Mouse (Mus musculus) kidney, adult 2 months (tissue): Measurements from ENCODE around the gene Atp2a3. TPM values are rescaled to one million over a fixed set of nuclear protein-coding genes. Genes with fewer than 3 reads are reported as not detected.

Source experiments
- DNase-seq: peaks from one replicate; pipeline ENCODE4 v3.0.0; 2021
- H3K27ac ChIP-seq: fragments of 200-500 bp; 2 replicates; pipeline ENCODE4 v1.5.1; 2012; ENCODE audit warnings: low read depth, low read length, control low read depth, inconsistent platforms; ENCODE audit not compliant: insufficient read depth
- H3K27me3 ChIP-seq: fragments of 200-500 bp; replicated peaks from 2 replicates; pipeline ENCODE4 v1.6.1; 2012; ENCODE audit warnings: mild to moderate bottlenecking, moderate library complexity, low read length, inconsistent platforms; ENCODE audit not compliant: control insufficient read depth, insufficient read depth
- H3K36me3 ChIP-seq: fragments of 200-500 bp; 2 replicates; pipeline ENCODE4 v1.6.1; 2012; ENCODE audit warnings: mild to moderate bottlenecking, moderate library complexity, low read length, inconsistent platforms; ENCODE audit not compliant: control insufficient read depth, insufficient read depth
- H3K4me1 ChIP-seq: fragments of 200-500 bp; 2 replicates; pipeline ENCODE4 v1.6.1; 2011; ENCODE audit warnings: low read length; ENCODE audit not compliant: control insufficient read depth, insufficient read depth
- H3K4me3 ChIP-seq: fragments of 200-500 bp; 2 replicates; pipeline ENCODE4 v1.5.1; 2011; ENCODE audit warnings: mild to moderate bottlenecking, low read depth, low read length, control low read depth; ENCODE audit not compliant: insufficient read depth
- CTCF ChIP-seq: fragments of 200-500 bp; conservative IDR thresholded peaks from 2 replicates; pipeline ENCODE4 v1.5.1; 2011; ENCODE audit warnings: low read depth, mild to moderate bottlenecking, control low read depth, low read length, moderate library complexity, mixed read lengths; ENCODE audit not compliant: insufficient read depth, insufficient read length
- POLR2A ChIP-seq: fragments of 200-500 bp; IDR thresholded peaks from one replicate; pipeline ENCODE4 v1.6.1; 2011; ENCODE audit warnings: low read depth, low read length, control low read depth
- WGBS: fragments of 180-500 bp; shearing (Covaris S2); methylation state at CpG from one replicate; pipeline ENCODE4 v1.1.7; 2018; 5-methylcytosine and 5-hydroxymethylcytosine counted together
- polyA plus RNA-seq: library from polyadenylated mRNA; depleted of rRNA; stranded (reverse); fragments of >200 nt; gene quantifications from 2 replicates; pipeline ENCODE4 v1.2.3, GENCODE M21; 2012

Gene Atp2a3
- polyA plus RNA-seq, 1 experiment = 28.7 TPM

DNA sequence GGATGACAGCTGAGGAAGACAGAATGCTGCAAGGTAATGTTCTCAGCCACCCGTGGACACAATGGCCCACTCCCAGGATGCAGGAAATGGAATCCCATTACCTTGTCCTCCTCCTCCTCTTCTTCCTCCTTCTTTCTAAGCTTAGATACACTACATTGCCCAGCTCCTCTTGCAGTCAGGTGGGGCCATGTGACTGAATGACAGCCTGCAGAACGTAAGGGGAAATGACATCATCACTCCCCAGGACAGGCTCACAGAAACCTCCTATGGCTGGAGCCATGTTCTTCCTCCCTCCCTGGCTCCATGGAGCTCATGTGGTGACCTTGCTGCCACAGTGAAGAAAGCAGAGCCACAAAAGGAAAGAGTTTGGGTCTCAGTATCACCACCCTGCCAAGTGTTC, 3.7 kb upstream of the Atp2a3 start:
- Histone ChIP-seq H3K36me3 (no peaks in the 10 kb centered on the region), H3K27me3 (no peaks in the 10 kb centered on the region), H3K27ac (no peak overlapping the region), H3K4me1 (peaks cover 18% of the 10 kb centered on the region; the same call in 1 of the 2 replicates), H3K4me3 (no peak overlapping the region)
- WGBS = 56% methylated on average over 2 of the region's 2 CpGs
- TF ChIP-seq CTCF (no peak), POLR2A (no peak)
- no peak for DNase-seq

DNA sequence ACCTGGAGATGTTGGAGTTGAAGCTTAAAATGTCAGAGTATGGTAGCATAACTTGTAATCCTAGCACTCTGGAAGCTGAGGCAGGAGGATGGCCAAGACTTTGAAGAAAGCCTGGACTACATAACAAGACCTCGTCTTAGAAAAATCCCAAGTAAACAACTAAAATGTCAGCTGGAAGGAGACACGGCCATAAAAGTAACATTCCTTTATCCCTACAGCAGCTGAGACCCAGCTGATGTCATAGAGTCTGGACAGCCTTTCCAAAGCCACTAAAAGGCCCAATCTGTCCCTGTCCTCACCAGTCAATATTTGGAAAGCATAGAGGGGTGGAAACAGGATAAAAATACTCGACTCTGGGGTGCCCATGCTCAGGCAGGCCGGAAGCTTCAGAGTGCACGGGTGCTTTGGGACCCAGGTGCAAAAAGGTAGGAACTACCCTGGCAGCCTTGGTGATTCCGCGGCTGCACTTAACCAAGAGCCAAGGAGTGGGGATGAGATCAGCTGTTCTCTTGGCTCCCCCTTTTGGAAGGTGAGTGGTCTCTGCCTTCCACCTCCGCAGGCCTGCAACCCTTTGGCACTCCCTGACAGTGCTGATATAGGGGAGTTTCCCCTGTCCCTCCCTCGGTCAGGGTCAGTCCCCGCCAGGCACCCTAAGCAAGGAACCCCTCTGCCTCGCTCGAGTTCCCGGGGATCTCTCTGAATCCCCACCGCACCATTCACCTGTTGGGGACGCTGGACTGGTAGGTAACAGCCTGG, 867 bp upstream of the Atp2a3 start:
- no peak overlapping the region for H3K4me3 ChIP-seq
- 45% methylated on average over 15 of the region's 15 CpGs for WGBS
- TF ChIP-seq POLR2A (no peak), CTCF (0 out of 2 replicates have a peak, but pooled peaks have one; percentile 21)
- H3K36me3 ChIP-seq = no peaks in the 10 kb centered on the region
- H3K4me1 ChIP-seq = no peaks in the 10 kb centered on the region
- no peak overlapping the region for H3K27ac ChIP-seq
- DNase-seq = no peak
- H3K27me3 ChIP-seq = no peaks in the 10 kb centered on the region

DNA sequence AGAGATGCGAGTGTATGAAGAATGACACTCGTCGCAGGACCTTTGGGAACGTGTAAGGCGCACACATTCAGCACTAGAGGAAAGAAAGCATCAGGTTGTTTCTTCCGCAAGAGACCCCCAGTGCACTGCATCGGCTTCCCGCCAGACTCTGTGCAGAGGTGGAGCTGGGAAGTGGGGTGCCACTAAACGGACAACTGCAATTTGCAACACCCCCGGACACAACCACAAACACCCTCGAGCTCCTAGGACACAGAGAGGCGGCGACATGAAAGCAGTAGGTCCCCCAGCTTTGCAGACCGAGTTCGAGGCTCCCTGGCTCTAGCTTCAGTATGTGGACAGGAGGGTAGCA, 272 bp upstream of the Atp2a3 start:
- H3K27me3 ChIP-seq = no peaks in the 10 kb centered on the region
- no peak for DNase-seq
- H3K4me3 ChIP-seq = peak overlapping the region; percentile 45; the same call in 1 of the 2 replicates
- no peaks in the 10 kb centered on the region for H3K36me3 ChIP-seq
- TF ChIP-seq POLR2A (no peak), CTCF (no peak)
- no peaks in the 10 kb centered on the region for H3K4me1 ChIP-seq
- no peak overlapping the region for H3K27ac ChIP-seq
- WGBS = 28% methylated on average over 15 of the region's 15 CpGs

DNA sequence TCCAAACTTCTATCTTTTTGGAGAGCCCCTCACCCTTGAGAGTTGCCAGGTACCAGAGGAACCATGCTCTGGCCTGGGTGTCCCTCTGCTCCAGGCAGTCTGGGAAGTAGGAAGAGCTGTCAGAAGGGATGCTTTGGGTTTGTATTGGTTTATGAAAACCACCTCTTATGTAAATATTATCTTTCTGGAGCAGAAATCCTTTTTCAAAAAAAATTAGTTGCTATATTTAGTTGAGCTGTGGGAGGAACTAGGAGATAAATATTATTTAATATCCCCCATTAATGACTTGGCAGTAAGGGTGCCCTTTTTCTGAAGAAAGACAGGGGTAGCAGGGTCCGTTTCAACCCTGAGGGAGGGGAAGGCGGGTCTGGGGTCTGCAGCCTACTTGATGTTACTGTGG, 1.4 kb downstream of the Atp2a3 start:
- Histone ChIP-seq H3K27ac (no peak overlapping the region), H3K4me1 (no peaks in the 10 kb centered on the region), H3K36me3 (no peaks in the 10 kb centered on the region), H3K27me3 (no peaks in the 10 kb centered on the region), H3K4me3 (no peak overlapping the region)
- 85% methylated on average over 2 of the region's 2 CpGs for WGBS
- no peak for TF ChIP-seq POLR2A
- no peak for TF ChIP-seq CTCF
- no peak for DNase-seq

DNA sequence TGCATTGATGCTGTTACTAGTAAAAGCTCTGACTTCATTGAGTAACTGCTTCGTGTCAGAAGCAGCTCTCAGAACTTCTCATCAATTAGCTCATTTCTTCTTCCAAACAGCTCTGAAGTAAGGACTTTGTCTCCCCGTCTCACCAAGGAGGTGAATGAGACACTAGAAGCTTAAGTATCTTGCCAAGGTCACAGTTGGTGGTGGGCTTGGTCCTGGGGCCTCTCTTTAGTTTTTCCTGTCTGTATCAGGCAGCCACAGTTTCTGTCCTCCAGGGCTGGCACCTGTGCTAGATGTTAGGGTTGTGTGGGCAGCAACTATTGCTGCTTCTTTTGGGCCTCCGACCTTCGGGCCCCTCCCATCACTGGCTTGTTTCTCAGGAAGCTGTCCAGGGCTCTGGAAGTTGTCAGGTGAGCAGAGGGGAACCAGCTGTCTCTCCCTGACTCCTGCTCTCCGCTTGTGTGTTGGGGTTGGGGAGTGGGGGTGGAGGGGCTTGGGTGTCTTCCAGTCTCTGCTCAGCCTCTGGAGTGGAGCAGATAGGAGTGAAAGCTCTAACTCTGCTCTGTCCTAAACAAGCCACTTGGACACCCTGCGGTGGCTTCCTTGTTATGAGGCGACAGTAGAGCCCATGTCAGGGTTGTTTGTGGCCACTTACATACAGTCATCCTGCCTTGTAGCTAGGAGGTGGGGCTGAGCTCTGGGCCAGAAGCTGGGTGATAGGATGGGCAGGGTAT, 2.3 kb downstream of the Atp2a3 start:
- WGBS = 67% methylated on average over 7 of the region's 7 CpGs

DNA sequence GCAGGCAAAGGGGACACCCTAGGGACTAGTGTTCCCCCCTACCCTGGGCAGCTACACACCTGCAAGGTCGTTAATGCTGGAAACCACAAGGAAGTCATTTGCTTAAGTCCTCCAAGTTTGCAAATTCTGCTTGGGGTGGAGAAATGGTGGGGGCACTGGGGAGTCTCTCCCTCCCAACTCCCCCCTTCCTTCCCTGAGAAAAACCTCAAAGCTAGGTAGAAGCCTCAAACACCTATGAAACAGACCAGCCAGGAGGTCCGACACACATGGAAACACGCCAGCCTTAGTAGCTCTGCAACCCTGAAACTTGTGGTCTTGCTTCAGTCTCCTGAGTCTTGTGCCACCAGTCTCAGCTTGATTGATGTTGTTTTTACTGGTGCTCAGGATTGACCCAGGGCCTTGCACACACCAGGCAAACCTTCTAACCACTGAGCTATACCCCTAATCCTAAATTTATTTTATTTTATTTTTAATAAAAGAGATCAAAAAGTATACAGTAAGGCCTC, 2.9 kb downstream of the Atp2a3 start:
- no peak for DNase-seq
- WGBS = 74% methylated on average over 3 of the region's 3 CpGs
- H3K27me3 ChIP-seq = no peaks in the 10 kb centered on the region
- no peaks in the 10 kb centered on the region for H3K36me3 ChIP-seq
- H3K4me1 ChIP-seq = no peaks in the 10 kb centered on the region
- H3K4me3 ChIP-seq = no peak overlapping the region
- H3K27ac ChIP-seq = no peak overlapping the region
- TF ChIP-seq CTCF = no peak
- no peak for TF ChIP-seq POLR2A

More for the DNA sequence above, 2.3 kb downstream of the Atp2a3 start:
- H3K27me3 ChIP-seq = no peaks in the 10 kb centered on the region
- no peak overlapping the region for H3K27ac ChIP-seq
- H3K4me3 ChIP-seq = no peak overlapping the region
- no peak for TF ChIP-seq POLR2A
- no peak for TF ChIP-seq CTCF
- H3K4me1 ChIP-seq = no peaks in the 10 kb centered on the region
- no peak for DNase-seq
- no peaks in the 10 kb centered on the region for H3K36me3 ChIP-seq

DNA sequence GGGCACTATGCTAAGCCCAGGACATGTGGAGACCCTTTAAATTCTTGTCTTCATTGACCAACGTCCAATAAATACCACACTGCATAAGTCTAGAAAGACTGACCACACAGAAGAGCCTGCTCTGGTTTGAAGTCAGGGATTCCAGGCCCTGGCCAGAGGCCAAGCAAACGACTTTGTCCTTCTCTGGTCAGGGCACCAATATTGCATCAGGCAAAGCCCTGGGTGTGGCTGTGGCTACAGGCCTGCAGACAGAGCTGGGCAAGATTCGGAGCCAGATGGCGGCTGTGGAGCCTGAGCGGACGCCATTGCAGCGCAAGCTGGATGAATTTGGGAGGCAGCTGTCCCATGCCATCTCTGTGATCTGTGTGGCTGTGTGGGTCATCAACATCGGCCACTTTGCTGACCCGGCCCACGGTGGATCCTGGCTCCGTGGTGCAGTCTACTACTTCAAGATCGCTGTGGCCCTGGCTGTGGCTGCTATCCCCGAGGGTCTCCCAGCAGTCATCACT, 14.1 kb downstream of the Atp2a3 start:
- Histone ChIP-seq H3K27me3 (no peaks in the 10 kb centered on the region), H3K36me3 (no peaks in the 10 kb centered on the region), H3K27ac (no peak overlapping the region), H3K4me1 (0 out of 2 replicates have a peak, but pooled peaks cover 3% of the 10 kb centered on the region), H3K4me3 (no peak overlapping the region)
- 87% methylated on average over 13 of the region's 13 CpGs for WGBS
- TF ChIP-seq CTCF (no peak), POLR2A (no peak)
- DNase-seq = no peak
